Mouse (Mus musculus) gastrocnemius, adult 2 months (tissue): ENCODE results near the gene A830031A19Rik. TPM values are rescaled to one million over a fixed set of nuclear protein-coding genes. Genes with fewer than 3 reads are reported as not detected.

Experiments
- DNase-seq: peaks from one replicate; pipeline ENCODE4 v3.0.0; 2022
- H3K27ac ChIP-seq: fragments of 200-600 bp; 2 replicates; pipeline ENCODE4 v1.8.1; 2022; ENCODE audit warnings: mild to moderate bottlenecking
- H3K4me3 ChIP-seq: fragments of 200-600 bp; 2 replicates; pipeline ENCODE4 v1.8.1; 2022; ENCODE audit warnings: mild to moderate bottlenecking, moderate library complexity
- CTCF ChIP-seq: fragments of 200-600 bp; IDR thresholded peaks from 2 replicates; pipeline ENCODE4 v1.8.1; 2022; ENCODE audit warnings: antibody characterized with exemption, mild to moderate bottlenecking, moderate library complexity
- intact Hi-C: fragments of 180-260 bp; cut with DNase I; formaldehyde crosslinking; loops from one replicate; pipeline ENCODE4 v1.15.1; 2025
- total RNA-seq, 2 experiments: library from RNA; stranded (reverse); gene quantifications; 2 replicates each; pipeline ENCODE4 v1.2.3; 2021

Gene A830031A19Rik
- total RNA-seq, 2 experiments from 2014 or later: not detected

DNA sequence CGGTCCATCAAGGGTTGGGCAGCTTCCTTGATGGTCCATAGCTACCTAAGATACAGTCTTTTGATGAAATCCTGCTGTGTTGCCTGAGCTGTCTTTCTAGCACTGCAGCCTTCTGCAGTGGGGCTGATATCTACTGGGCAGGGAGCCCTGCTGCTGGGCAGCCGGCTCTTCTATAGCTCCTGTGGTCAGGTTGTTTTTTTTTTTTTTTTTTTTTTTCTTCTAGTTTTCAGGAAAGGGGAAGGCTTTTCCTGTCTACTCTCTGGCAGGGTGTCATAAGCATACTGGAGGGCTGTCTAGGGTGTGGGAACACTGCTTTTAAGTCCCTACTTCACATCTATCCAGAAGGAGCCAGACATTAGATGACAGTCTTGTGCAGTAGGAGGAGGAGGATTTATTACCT is 27.5 kb upstream of the A830031A19Rik start:
- no peak for DNase-seq
- H3K4me3 ChIP-seq: no peak overlapping the region
- TF ChIP-seq CTCF: no peak
- intact Hi-C loops: no loop called here
- H3K27ac ChIP-seq: no peak overlapping the region

DNA sequence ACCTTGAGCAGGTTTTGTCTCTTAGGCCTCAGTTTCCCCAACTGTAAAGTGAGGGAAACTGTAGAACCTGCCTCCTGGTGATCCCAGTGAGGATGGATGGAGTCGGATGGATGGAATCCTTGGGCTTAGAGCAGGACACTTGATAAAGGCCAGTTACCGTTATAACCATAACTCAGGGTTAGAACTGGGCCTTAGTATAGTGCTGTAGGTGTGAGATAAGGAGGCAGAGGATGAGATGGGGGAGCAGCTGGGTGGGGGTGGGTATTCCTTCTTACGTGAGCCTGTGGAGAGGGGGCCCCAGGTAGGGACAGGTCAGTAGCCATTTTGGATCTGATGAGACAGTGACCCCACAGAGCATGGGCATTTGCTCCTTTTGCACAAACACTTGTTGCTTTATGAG is 26.8 kb upstream of the A830031A19Rik start:
- intact Hi-C loops: no loop called here
- no peak overlapping the region for H3K4me3 ChIP-seq
- TF ChIP-seq CTCF: no peak
- H3K27ac ChIP-seq: no peak overlapping the region
- DNase-seq: no peak

DNA sequence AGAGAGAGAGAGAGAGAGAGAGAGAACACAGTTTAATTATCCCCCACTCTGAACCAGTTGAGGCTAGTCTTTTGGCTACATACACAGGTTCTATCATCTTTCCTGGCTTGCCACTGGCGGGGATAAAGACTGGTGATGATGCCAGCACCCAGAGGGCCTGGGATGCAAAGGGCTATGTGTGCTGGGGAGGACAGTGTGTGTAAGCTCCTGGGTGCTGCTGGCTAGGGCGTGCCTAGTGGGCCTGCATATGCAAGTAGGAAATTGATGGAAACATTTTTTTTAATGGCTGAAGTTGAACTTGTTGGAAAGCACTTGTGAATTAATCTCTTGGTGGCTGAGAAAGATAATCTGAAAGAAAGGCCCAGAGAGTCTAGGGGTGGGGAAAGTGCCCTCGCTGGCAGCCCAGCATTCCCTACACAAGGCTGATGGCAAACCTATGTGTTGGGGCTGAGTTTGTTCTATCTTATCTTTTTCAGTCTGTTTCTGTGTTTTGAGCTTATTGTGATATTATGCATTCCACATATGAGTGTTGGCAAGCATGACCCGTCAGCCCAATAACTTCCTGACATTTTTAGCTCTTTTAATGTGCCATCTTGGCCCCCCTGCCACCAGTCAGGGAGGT is 25.7 kb upstream of the A830031A19Rik start:
- H3K27ac ChIP-seq: no peak overlapping the region
- intact Hi-C loops: no loop called here
- TF ChIP-seq CTCF: no peak
- DNase-seq: no peak
- H3K4me3 ChIP-seq: no peak overlapping the region

DNA sequence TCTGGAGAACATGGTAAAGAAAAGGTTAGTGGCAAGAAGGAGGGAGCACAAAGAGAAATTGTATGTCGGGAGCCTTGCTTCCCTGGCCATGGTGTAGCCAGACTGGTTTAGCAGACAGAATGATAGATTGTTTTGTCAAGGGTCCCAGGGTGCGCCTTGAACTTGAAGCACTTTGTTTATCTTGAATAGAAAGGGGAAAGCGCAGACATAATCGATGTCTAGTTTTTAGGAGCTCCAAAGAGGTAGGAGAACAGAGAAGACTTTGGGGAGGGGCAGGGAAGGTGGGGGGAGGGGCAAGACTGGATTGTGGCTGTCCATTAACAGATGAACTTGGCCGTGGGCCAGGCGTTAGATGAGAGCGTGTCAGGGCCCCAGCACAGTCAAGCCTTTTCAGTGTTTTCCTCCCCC is 25.0 kb upstream of the A830031A19Rik start:
- intact Hi-C loops: no loop called here
- no peak overlapping the region for H3K4me3 ChIP-seq
- no peak overlapping the region for H3K27ac ChIP-seq
- DNase-seq: no peak
- no peak for TF ChIP-seq CTCF

DNA sequence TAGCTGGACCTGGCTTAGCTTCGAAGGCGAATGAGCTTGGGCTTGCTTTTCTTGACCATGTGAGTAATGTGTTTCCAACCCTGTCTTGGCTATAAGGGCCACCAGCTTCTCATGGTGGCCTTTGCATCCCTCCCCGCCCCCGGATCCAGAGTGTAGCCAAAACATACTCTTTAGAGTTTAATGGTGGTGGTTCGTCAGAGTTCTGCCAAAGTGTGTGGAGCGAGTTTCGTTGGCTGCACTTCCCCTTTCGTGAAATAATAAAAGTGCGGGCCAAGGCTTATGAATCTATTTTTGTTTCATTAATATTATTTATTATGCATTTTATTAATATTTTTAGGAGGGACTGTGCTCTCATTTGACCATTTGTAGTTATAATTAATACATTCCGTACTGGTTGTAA is 24.4 kb upstream of the A830031A19Rik start:
- Histone ChIP-seq H3K27ac (no peak overlapping the region), H3K4me3 (no peak overlapping the region)
- no peak for DNase-seq
- intact Hi-C loops: no loop called here
- no peak for TF ChIP-seq CTCF

DNA sequence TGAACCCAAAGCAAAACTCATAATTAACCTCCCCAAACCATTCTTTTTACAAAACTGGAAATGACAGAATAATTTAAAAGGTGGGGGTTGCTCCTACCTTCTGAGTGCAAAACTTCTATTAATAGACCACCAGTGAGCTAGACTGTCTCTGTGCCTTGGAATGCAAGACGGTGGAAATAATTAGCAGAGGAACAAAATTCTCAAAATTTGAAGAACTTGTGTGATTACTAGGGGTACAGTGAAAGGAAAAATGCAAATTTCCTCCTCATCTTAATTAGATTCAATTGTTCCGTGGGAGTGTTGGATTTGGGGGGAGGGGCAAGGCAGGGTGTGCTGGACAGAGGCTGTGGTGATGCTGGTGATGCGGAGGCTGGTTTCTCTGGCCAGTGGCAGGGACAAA is 23.8 kb upstream of the A830031A19Rik start:
- Histone ChIP-seq H3K4me3 (no peak overlapping the region), H3K27ac (no peak overlapping the region)
- DNase-seq: no peak
- no peak for TF ChIP-seq CTCF
- intact Hi-C loops: no loop called here

DNA sequence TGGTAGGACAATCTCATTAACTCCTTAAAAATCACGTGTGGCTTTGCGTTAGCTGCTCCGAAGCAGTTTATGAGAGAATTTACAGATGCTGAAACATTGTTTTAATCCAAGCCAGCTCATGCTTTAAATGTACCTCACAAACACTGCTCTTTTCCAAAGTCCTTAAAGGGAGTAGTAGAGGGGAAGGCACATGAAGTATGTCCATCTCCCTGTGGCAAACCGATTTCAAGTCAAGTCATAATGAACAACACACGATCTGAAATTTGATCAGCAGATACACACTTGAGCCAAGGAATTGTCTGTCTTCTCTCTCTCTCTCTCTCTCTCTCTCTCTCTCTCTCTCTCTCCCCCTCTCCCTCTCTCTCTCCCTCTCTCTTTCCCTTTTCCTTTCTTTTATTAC is 23.2 kb upstream of the A830031A19Rik start:
- no peak for DNase-seq
- H3K27ac ChIP-seq: no peak overlapping the region
- no peak overlapping the region for H3K4me3 ChIP-seq
- TF ChIP-seq CTCF: no peak
- intact Hi-C loops: no loop called here

DNA sequence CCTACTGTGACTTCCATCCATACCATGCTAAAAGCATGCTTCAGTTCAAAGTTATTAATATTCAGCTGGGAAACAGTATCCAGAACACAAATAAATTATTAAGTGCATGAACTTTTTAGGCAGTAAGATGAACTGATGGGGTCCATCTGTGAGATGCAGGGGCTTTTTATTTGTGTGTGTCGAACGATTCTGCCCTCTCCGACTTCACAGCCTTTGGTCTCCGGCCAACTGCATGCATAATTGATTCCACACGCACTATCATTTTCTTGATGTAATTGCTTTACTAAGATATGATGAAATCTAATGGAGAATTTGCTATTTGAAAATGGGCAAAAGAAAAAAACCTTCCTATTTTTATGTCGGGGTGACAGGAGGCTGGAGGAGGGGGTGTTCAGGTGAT is 22.2 kb upstream of the A830031A19Rik start:
- intact Hi-C loops: no loop called here
- no peak for DNase-seq
- TF ChIP-seq CTCF: no peak
- Histone ChIP-seq H3K27ac (no peak overlapping the region), H3K4me3 (no peak overlapping the region)

DNA sequence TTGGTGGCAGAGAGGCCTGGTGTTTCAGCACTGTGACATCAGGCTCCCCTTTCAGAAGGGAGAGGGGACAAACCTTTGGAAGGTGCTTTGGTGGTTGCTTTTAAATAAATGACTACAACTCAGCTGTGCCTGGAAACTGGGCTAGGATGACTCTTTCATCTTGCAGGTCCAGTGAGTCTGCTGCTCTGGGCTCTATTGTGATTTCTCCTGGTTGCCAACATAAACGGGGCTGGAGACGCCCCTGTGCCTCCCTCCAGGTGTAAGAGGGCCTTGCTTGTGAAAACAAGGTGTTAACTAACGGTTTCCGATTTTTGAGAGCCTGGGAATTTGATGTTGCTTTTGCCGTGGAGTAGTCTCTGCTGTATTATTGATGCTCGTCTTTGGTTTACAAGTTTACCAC is 21.6 kb upstream of the A830031A19Rik start:
- no peak overlapping the region for H3K4me3 ChIP-seq
- no peak overlapping the region for H3K27ac ChIP-seq
- TF ChIP-seq CTCF: no peak
- DNase-seq: no peak
- intact Hi-C loops: no loop called here

DNA sequence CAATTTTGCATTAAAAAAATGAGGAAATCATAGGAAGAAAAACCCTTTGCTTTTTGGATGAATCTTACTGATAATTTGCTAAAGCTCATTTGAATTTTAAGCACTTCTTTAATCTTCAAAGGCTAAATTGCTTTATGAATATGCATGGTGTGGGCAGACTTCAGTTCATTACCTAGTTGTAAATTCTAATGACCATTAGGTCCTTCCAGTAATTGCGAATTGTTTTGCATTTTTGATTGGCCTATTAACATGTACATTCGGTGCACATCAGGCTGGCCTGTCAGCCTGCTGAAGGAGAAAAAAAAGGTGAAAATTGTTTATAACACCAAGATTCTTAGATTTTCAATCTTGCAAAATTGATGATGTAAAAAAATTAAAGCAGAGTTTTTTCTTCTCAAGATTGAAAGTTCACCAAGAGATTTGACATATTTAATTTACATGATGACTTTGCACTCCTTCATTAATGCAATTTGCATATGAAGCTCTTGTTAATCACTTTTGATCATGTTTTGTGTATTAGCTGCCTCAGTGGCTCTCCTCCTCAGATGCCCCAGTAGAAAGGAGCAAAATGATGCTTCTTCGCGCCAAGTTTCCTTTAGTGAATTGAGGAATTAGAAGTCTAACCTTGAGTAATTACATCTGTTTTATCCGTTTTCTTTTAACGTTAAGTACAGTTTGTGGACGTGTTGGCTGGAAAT is 21.0 kb upstream of the A830031A19Rik start:
- Histone ChIP-seq H3K4me3 (no peak overlapping the region), H3K27ac (no peak overlapping the region)
- TF ChIP-seq CTCF: no peak
- intact Hi-C loops: no loop called here
- no peak for DNase-seq

DNA sequence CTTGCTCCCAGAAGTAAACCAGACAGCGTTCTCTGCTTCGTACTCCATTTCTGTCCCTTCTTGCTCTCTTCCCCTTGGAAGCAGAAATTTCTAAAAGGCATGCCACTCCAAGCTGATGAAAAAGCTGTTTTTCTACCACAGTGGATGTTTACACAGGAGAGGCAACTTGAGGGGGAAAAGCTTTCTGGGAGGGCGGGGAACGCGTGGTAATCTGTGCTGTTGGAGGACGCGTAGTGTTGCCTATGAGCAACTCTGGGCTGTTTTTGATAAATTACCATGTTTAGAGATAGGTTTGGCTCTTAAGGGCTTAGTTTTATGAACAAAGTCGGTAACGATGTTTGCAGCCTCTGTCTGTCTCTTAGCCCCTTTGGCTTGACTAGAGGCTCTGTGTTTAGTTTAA is 20.4 kb upstream of the A830031A19Rik start:
- TF ChIP-seq CTCF: no peak

DNA sequence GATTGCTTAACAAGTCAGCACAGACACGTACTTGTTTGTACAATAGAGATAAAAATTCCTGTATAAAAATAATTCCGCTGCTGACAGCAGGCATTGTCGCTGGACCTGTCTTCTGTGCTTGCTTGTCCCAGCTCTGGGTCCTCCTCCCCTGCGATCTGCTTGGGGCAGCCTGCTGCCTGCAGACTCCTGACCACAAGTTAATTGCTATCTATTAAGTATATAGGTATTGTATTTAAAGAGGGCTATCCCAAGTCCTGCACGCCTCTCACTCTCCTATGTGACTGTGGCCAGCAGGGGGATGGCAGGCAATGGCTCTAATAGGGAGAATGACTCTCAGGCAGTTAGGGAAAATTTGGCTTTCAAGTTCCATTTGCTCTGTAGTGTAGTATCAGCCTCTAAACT is 19.2 kb upstream of the A830031A19Rik start:
- Histone ChIP-seq H3K4me3 (no peak overlapping the region), H3K27ac (no peak overlapping the region)
- intact Hi-C loops: no loop called here
- DNase-seq: no peak
- no peak for TF ChIP-seq CTCF

More for the DNA sequence above, 20.4 kb upstream of the A830031A19Rik start:
- no peak for DNase-seq
- intact Hi-C loops: no loop called here
- H3K4me3 ChIP-seq: no peak overlapping the region
- H3K27ac ChIP-seq: no peak overlapping the region

DNA sequence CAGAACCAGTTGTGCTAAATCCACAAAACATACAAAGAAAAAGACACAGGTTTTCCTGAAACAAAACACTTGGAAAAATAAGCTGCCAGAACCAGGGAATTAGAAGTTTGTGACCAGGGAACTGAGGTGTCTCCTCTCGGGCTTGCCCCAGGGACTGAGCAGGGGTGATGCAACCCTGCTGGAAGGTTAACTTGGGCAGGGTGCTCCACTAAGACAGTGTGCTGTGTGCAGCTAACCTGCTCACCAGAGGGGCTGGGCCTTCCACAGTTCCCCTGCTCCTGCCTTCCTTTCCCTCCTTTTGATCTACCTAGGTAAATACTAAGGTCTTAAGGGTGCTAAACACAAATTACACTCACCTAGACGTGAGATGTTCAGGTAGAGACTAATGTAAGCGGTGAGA is 17.8 kb upstream of the A830031A19Rik start:
- intact Hi-C loops: no loop called here
- H3K4me3 ChIP-seq: no peak overlapping the region
- no peak for DNase-seq
- TF ChIP-seq CTCF: no peak
- H3K27ac ChIP-seq: no peak overlapping the region
